Mouse (Mus musculus): ENCODE measurements around the gene Deaf1.

Deaf1 gene

GRCm38 (mm10) chr7:141297926-141298650 lies 29.4 kb downstream of the Deaf1 start:
- no peak for DNase-seq (ENCODE audit: low spot score in 2 of 2)

GRCm38 (mm10) chr7:141294479-141294878 lies 33.0 kb downstream of the Deaf1 start:
- DNase-seq (ENCODE audit: low spot score in 2 of 2): no peak

- no peak for DNase-seq (ENCODE audit: low spot score in 2 of 2)
Observed at GRCm38 (mm10) chr7:141293852-141294471, 33.5 kb downstream of the Deaf1 start.

- no peak for DNase-seq (ENCODE audit: low spot score in 2 of 2)
Observed at GRCm38 (mm10) chr7:141292583-141293388, 34.7 kb downstream of the Deaf1 start.

GRCm38 (mm10) chr7:141291921-141292582 lies 35.4 kb downstream of the Deaf1 start, which contains the start of gene Drd4:
Gene Drd4 (plus strand): TSS chr7:141292006.
- DNase-seq (ENCODE audit: low spot score in 2 of 2): no peak

- DNase-seq (ENCODE audit: low spot score in 2 of 2): no peak
Observed at GRCm38 (mm10) chr7:141288042-141288441, 39.4 kb downstream of the Deaf1 start.

GRCm38 (mm10) chr7:141282756-141283155 lies 44.7 kb downstream of the Deaf1 start:
- no peak for DNase-seq (ENCODE audit: low spot score in 2 of 2)

- DNase-seq (ENCODE audit: low spot score in 2 of 2): no peak
Observed at GRCm38 (mm10) chr7:141281442-141281841, 46.0 kb downstream of the Deaf1 start.

GRCm38 (mm10) chr7:141278766-141279590 lies 48.5 kb downstream of the Deaf1 start, which contains the start of gene Sct:
Gene Sct (minus strand): TSS chr7:141279133.
- no peak for DNase-seq (ENCODE audit: low spot score in 2 of 2)

GRCm38 (mm10) chr7:141277701-141278678 lies 49.5 kb downstream of the Deaf1 start:
- no peak for DNase-seq (ENCODE audit: low spot score in 2 of 2)

- no peak for DNase-seq (ENCODE audit: low spot score in 2 of 2)
Observed at GRCm38 (mm10) chr7:141276546-141276945, 50.9 kb downstream of the Deaf1 start, which contains the start of gene Cdhr5. Gene Cdhr5 (minus strand): TSS chr7:141276786.

GRCm38 (mm10) chr7:141275356-141275755 lies 52.1 kb downstream of the Deaf1 start:
- no peak for DNase-seq (ENCODE audit: low spot score in 2 of 2)

- no peak for DNase-seq (ENCODE audit: low spot score in 2 of 2)
Observed at GRCm38 (mm10) chr7:141270631-141271030, 56.9 kb downstream of the Deaf1 start.

- no peak for DNase-seq (ENCODE audit: low spot score in 2 of 2)
Observed at GRCm38 (mm10) chr7:141269273-141269545, 58.3 kb downstream of the Deaf1 start.

- no peak for DNase-seq (ENCODE audit: low spot score in 2 of 2)
Observed at GRCm38 (mm10) chr7:141268466-141269272, 58.8 kb downstream of the Deaf1 start.

- peak; percentile 55 to 66 for DNase-seq (ENCODE audit: low spot score in 2 of 2)
Observed at GRCm38 (mm10) chr7:141265739-141266561, 61.5 kb downstream of the Deaf1 start, which contains the start of gene Irf7. Gene Irf7 (minus strand): TSS chr7:141266481.

GRCm38 (mm10) chr7:141265411-141265738 lies 62.1 kb downstream of the Deaf1 start:
- no peak for DNase-seq (ENCODE audit: low spot score in 2 of 2)

GRCm38 (mm10) chr7:141264761-141265410 lies 62.6 kb downstream of the Deaf1 start:
- peak; percentile 39 to 47 for DNase-seq (ENCODE audit: low spot score in 2 of 2)
